Mouse (Mus musculus): ENCODE measurements around the gene Ccz1. TPM values are rescaled to one million over a fixed set of nuclear protein-coding genes. Genes with fewer than 3 reads are reported as not detected.

The Ccz1 gene
- polyA plus RNA-seq, 1 experiment from 2014 or later: 30.5 TPM

DNA sequence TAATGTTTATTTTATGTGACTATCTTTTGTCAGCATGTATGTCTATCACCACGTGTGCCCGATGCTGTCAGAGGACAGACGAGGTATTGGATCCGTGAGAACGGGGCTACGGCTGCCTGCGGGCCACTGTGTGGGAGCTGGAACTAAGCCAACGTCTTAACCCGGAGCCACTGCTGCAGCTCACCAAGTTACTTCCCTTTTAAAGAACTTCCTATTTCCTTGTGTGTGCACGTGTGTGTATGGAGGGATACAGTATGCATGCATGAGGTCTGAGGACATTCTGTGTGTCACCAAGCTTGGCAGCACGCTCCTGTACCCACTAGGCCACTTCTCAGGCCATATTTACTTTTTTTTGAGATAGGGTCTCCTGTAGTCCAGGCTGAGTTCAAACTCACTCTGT is 24.6 kb downstream of the Ccz1 start:
- WGBS (ENCODE audit: insufficient replicate concordance): 46% methylated on average over 11 of the region's 11 CpGs
- H3K4me3 ChIP-seq (ENCODE audit: low read depth, low read length): no peak overlapping the region
- peaks cover 69% of the 10 kb centered on the region for H3K36me3 ChIP-seq (replicated peaks; ENCODE audit: insufficient read depth, low read length)
- H3K27me3 ChIP-seq (ENCODE audit: insufficient read depth, low read length): no peaks in the 10 kb centered on the region
- ATAC-seq: peak; percentile 45; the same call in 1 of the 2 replicates
- H3K27ac ChIP-seq (ENCODE audit: low read depth): no peak overlapping the region
- no peak for DNase-seq
- TF ChIP-seq EP300 (IDR thresholded peaks at IDR 0.05; ENCODE audit: low read depth): no peak
- no peak for TF ChIP-seq CTCF (IDR thresholded peaks at IDR 0.05; ENCODE audit: low read depth)
- no peaks in the 10 kb centered on the region for H3K9me3 ChIP-seq (ENCODE audit: low read length)
- no peak overlapping the region for H3K4me2 ChIP-seq (ENCODE audit: low read depth, low read length)
- peaks cover 4% of the 10 kb centered on the region; the same call in 1 of the 2 replicates for H3K4me1 ChIP-seq (ENCODE audit: insufficient read depth)
- H3K9ac ChIP-seq (replicated peaks): no peak overlapping the region

DNA sequence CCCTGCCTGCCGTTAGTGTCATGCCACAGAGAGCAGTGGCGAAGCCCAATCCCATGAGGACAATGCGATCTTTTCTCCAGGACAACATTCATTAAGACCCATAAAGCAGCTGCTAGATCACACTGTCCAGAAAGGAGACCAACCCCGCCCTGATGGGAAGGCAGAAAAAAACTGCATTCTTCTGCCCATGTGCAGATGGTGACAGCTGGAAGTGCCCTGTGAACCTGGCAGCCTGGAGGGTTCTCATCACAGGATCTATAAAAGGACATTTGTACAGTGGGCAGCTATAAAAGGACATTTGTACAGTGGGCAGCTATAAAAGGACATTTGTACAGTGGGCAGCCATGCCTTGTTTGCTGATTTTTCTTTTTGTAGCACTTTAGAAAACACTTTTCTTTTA is 25.6 kb downstream of the Ccz1 start:
- H3K27me3 ChIP-seq (ENCODE audit: insufficient read depth, low read length): no peaks in the 10 kb centered on the region
- no peak overlapping the region for H3K27ac ChIP-seq (ENCODE audit: low read depth)
- DNase-seq (no peak), ATAC-seq (no peak)
- H3K9ac ChIP-seq (replicated peaks): no peak overlapping the region
- no peak overlapping the region for H3K4me3 ChIP-seq (ENCODE audit: low read depth, low read length)
- WGBS (ENCODE audit: insufficient replicate concordance): 92% methylated on average over 4 of the region's 4 CpGs
- TF ChIP-seq EP300 (IDR thresholded peaks at IDR 0.05; ENCODE audit: low read depth): no peak
- TF ChIP-seq CTCF (IDR thresholded peaks at IDR 0.05; ENCODE audit: low read depth): no peak
- H3K36me3 ChIP-seq (replicated peaks; ENCODE audit: insufficient read depth, low read length): peaks cover 63% of the 10 kb centered on the region
- H3K9me3 ChIP-seq (ENCODE audit: low read length): no peaks in the 10 kb centered on the region
- H3K4me2 ChIP-seq (ENCODE audit: low read depth, low read length): no peak overlapping the region
- H3K4me1 ChIP-seq (ENCODE audit: insufficient read depth): peaks cover 4% of the 10 kb centered on the region; the same call in 1 of the 2 replicates

DNA sequence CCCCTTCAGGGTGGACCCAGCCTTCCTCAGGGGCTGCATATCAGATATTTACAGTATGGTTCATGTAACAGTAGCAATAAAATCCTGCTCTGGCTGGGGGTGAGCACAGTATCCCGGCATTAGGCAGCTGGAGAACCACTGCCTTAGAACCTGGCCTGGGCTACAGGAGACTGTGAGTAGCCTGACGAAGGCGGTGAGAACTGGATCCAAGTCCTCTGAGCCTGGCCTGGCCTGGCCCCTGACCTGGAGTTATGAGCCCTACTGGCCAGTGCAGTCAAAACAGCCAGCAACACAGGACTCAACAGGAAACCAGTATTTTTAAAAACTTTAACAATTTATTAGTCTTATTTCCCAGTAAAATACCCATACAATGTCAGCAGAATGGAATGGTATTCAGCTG is 27.1 kb downstream of the Ccz1 start:
- H3K9me3 ChIP-seq (ENCODE audit: low read length): no peaks in the 10 kb centered on the region
- peaks cover 4% of the 10 kb centered on the region; the same call in 1 of the 2 replicates for H3K4me1 ChIP-seq (ENCODE audit: insufficient read depth)
- no peak overlapping the region for H3K9ac ChIP-seq (replicated peaks)
- H3K27me3 ChIP-seq (ENCODE audit: insufficient read depth, low read length): no peaks in the 10 kb centered on the region
- no peak overlapping the region for H3K27ac ChIP-seq (ENCODE audit: low read depth)
- H3K4me2 ChIP-seq (ENCODE audit: low read depth, low read length): no peak overlapping the region
- DNase-seq: no peak
- 96% methylated on average over 3 of the region's 3 CpGs for WGBS (ENCODE audit: insufficient replicate concordance)
- ATAC-seq: no peak
- TF ChIP-seq EP300 (IDR thresholded peaks at IDR 0.05; ENCODE audit: low read depth): no peak
- no peak for TF ChIP-seq CTCF (IDR thresholded peaks at IDR 0.05; ENCODE audit: low read depth)
- peaks cover 61% of the 10 kb centered on the region for H3K36me3 ChIP-seq (replicated peaks; ENCODE audit: insufficient read depth, low read length)
- H3K4me3 ChIP-seq (ENCODE audit: low read depth, low read length): no peak overlapping the region

DNA sequence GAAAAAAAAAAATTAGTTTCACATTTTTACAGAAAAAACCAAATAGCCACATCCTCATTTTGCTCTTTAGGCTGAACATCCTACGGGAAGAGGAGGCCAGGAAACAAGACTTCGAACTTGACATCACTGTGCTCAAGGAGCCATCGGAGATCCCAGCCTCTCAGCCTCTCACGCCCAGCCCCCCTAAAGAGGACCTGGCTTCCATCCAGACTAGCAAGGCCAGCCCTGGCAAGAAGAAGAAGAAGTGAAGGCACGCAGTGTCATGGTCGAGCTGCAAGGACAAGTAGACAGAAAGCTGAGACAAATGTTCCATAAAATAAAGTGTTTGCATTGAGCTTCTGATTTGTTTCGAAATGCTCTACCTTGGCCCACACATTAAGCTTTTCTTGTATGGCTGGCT is 29.3 kb downstream of the Ccz1 start:
- H3K36me3 ChIP-seq (replicated peaks; ENCODE audit: insufficient read depth, low read length): peaks cover 42% of the 10 kb centered on the region
- no peak for TF ChIP-seq EP300 (IDR thresholded peaks at IDR 0.05; ENCODE audit: low read depth)
- TF ChIP-seq CTCF (IDR thresholded peaks at IDR 0.05; ENCODE audit: low read depth): no peak
- H3K9ac ChIP-seq (replicated peaks): no peak overlapping the region
- ATAC-seq: no peak
- no peaks in the 10 kb centered on the region for H3K9me3 ChIP-seq (ENCODE audit: low read length)
- 88% methylated on average over 7 of the region's 7 CpGs for WGBS (ENCODE audit: insufficient replicate concordance)
- no peaks in the 10 kb centered on the region for H3K27me3 ChIP-seq (ENCODE audit: insufficient read depth, low read length)
- H3K4me1 ChIP-seq (ENCODE audit: insufficient read depth): peaks cover 4% of the 10 kb centered on the region; the same call in 1 of the 2 replicates
- H3K27ac ChIP-seq (ENCODE audit: low read depth): no peak overlapping the region
- DNase-seq: no peak
- no peak overlapping the region for H3K4me3 ChIP-seq (ENCODE audit: low read depth, low read length)
- H3K4me2 ChIP-seq (ENCODE audit: low read depth, low read length): no peak overlapping the region

DNA sequence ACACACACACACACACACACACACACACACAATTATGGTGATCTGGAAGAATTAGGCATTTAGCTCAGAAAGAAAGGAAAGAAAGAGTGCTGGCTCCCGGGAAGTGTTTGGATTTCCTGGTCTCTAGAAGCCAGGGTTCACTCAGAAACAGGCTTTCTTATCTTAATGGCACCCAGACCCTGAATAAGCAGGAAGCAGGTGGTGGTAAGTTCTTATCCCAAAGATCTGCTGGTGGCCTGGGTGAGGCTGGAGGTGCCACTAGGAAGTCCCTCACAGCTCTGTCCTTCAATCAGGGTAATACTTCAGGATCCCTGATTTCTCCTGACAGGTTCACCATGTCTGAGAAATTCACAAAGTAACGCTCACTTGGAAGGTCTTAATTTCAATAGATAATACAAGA is 32.3 kb downstream of the Ccz1 start:
- no peak for TF ChIP-seq EP300 (IDR thresholded peaks at IDR 0.05; ENCODE audit: low read depth)
- no peak for TF ChIP-seq CTCF (IDR thresholded peaks at IDR 0.05; ENCODE audit: low read depth)
- ATAC-seq (no peak), DNase-seq (no peak)
- Histone ChIP-seq H3K4me3 (ENCODE audit: low read depth, low read length) (no peak overlapping the region), H3K27ac (ENCODE audit: low read depth) (no peak overlapping the region), H3K4me2 (ENCODE audit: low read depth, low read length) (no peak overlapping the region), H3K27me3 (ENCODE audit: insufficient read depth, low read length) (no peaks in the 10 kb centered on the region), H3K4me1 (ENCODE audit: insufficient read depth) (0 out of 2 replicates have a peak, but pooled peaks cover 3% of the 10 kb centered on the region), H3K36me3 (replicated peaks; ENCODE audit: insufficient read depth, low read length) (peaks cover 18% of the 10 kb centered on the region), H3K9me3 (ENCODE audit: low read length) (no peaks in the 10 kb centered on the region), H3K9ac (replicated peaks) (no peak overlapping the region)
- 62% methylated on average over 2 of the region's 2 CpGs for WGBS (ENCODE audit: insufficient replicate concordance)

DNA sequence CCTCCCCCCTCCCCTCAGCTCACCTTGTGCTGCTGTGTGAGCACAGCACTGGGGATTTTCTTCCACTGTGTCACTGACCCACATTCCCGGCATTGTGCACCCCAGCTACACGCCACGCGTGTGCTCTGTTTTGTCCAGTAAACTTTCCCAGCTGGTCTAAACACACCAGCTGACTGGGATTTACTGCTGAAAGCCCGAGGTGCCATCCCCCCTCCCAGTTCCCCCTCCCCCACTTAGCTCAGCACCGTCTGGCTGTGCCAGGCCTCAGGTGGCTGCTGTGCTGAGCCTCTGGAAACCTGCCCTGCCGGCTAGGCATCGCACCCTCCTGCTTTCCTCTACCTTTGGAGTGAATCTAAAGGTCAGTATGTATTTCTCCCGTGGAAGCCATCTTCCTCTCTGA is 33.8 kb downstream of the Ccz1 start:
- ATAC-seq (no peak), DNase-seq (no peak)
- H3K4me2 ChIP-seq (ENCODE audit: low read depth, low read length): no peak overlapping the region
- H3K4me3 ChIP-seq (ENCODE audit: low read depth, low read length): no peak overlapping the region
- H3K27ac ChIP-seq (ENCODE audit: low read depth): no peak overlapping the region
- 57% methylated on average over 9 of the region's 9 CpGs for WGBS (ENCODE audit: insufficient replicate concordance)
- H3K9ac ChIP-seq (replicated peaks): no peak overlapping the region
- no peaks in the 10 kb centered on the region for H3K9me3 ChIP-seq (ENCODE audit: low read length)
- TF ChIP-seq EP300 (IDR thresholded peaks at IDR 0.05; ENCODE audit: low read depth): no peak
- TF ChIP-seq CTCF (IDR thresholded peaks at IDR 0.05; ENCODE audit: low read depth): no peak
- H3K36me3 ChIP-seq (replicated peaks; ENCODE audit: insufficient read depth, low read length): peaks cover 11% of the 10 kb centered on the region; the same call in 1 of the 2 replicates
- no peaks in the 10 kb centered on the region for H3K27me3 ChIP-seq (ENCODE audit: insufficient read depth, low read length)
- peaks cover 12% of the 10 kb centered on the region for H3K4me1 ChIP-seq (ENCODE audit: insufficient read depth)

Measured in liver, postnatal 0 days (tissue).